Mouse (Mus musculus): ENCODE results near the gene Rhbdl3. TPM values are rescaled to one million over a fixed set of nuclear protein-coding genes. Genes with fewer than 3 reads are reported as not detected.
A peak's percentile ranks its signal among the peaks of the same experiment; 100 is the strongest.
"Not testable (repeated sequence)": the region's sequence is repeated elsewhere in the genome, so short reads cannot be mapped to it uniquely, and the experiment has no call there.

Rhbdl3 gene
- total RNA-seq, 1 experiment from 2014 or later = 3.8 TPM

DNA sequence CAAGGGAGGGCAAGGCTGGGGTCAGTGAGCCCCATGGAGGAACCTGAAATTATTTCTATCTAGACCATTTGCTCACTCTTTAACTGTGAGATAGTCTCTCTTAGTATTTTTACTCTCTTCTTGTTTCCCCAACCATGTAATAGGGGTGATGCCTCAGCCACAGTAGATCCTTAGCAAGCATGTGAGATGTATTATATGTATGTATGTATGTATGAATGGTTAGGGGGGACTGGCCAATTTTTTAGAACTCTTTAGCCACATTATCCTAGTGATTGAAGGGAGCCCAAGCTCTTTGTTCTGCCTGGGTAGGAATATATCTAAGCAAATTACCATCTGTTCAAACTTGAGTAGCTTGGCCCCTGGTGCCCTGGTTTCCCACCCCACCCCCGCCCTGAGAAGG is 12.8 kb downstream of the Rhbdl3 start:
- no peak for DNase-seq

GRCm38 (mm10) chr11:80313944-80314343 is 13.2 kb downstream of the Rhbdl3 start:
- DNase-seq = no peak

DNA sequence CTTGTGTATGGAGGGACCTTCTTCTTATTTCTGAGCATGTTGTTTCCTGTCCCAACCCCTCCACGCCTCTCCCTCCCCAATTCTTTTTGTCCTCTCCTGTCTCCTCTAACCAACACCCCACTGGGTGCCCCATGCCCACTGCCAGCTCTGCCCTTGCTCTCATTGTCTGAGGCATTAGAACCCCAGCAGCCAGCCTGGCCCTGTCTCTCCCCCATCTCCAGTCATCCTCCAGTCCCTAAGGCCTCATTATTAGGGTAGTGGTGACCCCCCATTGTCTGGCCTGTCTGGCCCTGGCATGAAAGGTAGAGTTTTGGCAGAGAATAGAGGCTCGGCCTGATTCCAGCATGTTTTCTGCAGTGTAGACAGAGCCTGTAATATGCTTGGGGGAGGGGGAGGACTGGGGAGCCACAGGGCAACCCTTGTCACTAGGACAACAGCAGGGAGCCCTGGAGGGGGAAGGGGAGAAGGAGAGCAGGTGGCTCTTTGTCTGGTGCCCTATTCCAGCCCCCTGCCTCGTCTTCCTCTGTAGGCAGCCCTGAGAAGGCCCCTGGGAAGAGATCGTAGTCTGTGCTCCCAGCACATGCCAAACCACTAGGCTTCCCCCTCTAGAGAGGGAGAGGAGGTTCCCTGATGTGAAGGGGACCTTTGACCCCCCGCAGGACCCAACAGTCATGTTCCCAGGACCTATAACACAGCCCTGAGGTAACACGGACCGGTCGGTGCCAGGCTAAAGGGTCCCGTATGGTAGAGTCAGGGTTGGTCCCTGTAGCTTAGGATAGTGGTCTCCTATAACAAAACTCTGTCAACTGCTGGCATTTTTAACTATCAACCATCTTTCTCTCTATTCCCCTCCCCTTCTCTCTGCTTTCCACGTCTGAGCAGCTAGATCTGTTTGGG is 15.3 kb downstream of the Rhbdl3 start:
- no peak for DNase-seq

DNA sequence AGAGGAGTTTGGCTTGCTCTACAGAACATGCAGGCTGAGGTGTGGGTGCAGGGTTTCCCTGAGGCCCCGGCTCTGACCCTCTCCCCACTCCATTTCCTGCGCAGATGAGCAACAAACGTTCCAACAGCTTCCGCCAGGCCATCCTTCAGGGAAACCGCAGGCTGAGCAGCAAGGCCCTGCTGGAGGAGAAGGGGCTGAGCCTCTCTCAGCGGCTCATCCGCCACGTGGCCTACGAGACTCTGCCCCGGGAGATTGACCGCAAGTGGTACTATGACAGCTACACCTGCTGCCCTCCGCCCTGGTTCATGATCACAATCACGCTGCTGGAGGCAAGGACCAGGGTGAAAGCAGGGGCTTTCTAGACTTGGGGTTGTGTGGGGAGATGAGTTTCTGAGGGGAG is 22.5 kb downstream of the Rhbdl3 start:
- no peak for DNase-seq

DNA sequence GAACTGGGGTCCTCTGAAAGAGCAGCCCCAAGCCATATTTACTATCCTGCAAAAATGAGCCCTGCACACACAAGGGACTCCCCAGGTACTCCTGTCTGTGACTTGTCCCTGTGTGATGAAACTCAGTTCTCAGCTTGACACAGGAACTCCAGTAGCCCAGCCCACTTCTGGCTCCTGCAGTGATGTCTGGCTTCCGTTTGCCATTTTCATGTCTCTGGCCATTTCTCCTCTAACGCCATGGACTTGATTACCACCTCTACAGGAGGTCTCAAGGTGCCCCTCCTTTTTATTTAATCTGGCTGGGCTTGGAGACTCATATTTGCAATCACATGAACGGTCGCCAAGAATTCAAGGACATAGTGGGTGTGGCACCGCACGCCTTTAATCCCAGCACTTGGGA is 23.9 kb downstream of the Rhbdl3 start:
- DNase-seq = no peak

- DNase-seq = no peak
Observed at GRCm38 (mm10) chr11:80332709-80333400, 32.1 kb downstream of the Rhbdl3 start.

GRCm38 (mm10) chr11:80335609-80336350 is 35.1 kb downstream of the Rhbdl3 start:
- DNase-seq = peak; percentile 36

GRCm38 (mm10) chr11:80336351-80336730 is 35.6 kb downstream of the Rhbdl3 start:
- DNase-seq = peak; percentile 34

GRCm38 (mm10) chr11:80342482-80342881 is 41.8 kb downstream of the Rhbdl3 start:
- DNase-seq = no peak

GRCm38 (mm10) chr11:80351832-80352430 is 51.2 kb downstream of the Rhbdl3 start:
- DNase-seq = peak; percentile 88

DNA sequence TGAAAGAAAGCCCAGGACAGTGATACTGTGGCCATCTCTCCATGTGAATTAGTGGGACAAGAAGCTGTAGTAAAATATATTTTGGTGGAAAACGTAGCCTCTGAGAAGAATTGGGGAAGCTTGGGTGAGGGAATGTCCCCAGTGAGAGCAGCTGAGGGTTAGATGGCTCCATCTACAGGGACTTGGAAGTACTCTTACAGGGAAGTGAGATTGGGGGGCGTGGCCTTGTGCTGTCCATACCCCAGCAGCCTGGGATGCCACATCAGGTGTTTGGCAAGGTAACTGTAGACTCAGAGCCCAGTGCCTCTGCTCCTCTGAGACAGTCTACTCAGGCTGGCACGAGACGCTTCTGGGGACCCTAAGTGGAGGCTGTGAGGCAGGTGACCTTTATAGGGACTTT is 54.1 kb downstream of the Rhbdl3 start:
- DNase-seq = no peak

DNA sequence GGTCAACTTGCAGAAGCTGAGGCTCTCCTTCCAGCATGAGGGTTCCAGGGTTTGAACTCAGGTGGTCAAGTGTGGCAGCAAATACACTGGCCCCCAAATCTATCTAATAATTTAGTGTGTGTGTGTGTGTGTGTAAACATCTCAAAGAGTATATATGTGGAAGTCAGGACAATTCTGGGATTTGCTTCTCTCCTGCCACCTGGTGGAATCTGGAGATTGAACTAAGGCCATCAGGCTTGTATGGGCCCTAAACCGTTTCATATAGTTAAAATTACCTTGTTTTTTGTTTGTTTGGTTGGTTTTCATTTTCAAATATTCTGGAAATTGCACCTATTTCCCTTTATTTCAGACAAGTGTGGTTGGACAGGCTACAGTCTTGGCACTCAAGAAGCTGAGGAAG is 68.2 kb downstream of the Rhbdl3 start:
- DNase-seq = no peak

- no peak for DNase-seq
Observed at GRCm38 (mm10) chr11:80376651-80377050, 75.9 kb downstream of the Rhbdl3 start.

DNA sequence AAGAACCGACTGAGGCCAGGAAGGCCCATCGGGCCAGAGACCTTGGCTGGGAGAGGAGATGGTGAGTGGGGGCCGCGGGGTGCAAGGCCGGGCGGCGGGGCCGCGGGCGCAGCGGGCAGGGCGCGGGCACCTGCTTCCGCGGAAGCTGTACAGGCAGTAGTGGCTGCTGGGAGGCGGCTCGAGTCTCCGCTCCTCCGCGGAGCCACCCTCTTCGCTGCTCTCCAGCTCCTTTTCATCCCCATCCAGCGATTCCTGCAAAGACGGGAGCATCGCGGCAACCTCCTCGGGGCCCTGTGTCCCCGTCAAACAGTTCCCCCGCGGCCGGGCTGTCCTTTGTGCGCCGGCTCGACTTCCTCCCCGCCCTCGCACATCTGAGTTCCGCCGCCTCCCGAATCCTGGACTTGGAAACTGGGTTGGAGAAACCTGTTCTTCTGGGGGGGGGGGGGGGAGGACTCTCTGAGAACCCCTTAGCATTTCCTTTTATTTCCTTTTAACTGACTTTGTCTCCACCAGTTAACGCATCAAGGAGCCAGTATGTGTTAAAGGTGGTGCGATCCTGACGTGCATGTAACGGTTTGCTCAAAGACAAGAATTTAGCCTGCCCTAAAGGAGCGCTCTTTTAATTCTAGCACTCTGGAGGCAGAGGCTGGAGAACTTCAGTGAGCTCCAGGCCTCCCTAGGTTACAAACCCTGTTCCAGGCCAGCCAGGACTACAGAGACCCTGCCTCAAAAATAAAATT is 77.2 kb downstream of the Rhbdl3 start, which contains the start of gene 5730455P16Rik:
5730455P16Rik (minus strand) TSS at position 323 of the 740 bp plus-strand sequence.
- peak; percentile 86 for DNase-seq

DNA sequence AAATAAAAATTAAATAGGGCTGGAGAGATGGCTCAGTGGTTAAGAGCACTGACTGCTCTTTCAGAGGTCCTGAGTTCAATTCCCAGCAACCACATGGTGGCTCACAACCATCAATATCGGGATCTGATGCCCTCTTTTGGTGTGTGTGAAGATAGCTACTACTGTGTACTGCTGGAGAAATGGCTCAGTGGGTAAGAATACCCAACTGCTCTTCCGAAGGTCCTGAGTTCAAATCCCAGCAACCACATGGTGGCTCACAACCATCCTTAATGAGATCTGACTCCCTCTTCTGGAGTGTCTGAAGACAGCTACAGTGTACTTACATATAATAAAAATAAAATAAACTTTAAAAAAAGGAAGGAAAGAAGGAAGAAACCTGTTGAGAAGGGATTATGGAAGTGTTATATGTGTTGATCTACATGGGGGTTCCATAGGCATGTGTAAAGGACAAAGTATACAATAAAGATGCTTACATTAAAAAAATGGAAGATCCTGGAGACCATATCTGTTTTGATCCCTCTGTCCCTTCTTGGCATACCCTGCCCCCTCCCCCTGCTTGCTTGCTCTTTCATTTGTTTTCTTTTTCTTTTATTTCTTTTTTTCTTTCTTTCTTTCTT is 77.8 kb downstream of the Rhbdl3 start:
- not testable (repeated sequence) for DNase-seq

GRCm38 (mm10) chr11:80379184-80379583 is 78.5 kb downstream of the Rhbdl3 start:
- DNase-seq = not testable (repeated sequence)

DNA sequence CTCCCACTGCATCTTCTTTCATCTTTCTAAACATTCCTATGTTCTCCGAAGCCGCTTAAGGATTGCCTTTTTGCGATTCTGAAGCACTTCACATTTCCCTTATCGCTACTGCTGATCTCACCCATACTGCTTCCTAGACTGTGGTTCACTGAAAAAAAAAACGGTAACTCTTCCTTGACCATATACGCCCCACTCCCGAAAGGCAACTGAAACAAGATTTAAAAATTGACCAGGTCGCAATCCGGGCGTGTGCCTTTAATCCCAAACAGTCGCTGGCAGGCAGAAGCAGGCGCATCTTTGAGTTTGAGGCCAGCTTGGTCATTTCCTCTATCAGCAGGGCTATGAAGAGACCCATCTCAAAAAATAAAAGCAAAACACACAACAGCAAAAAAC is 81.9 kb downstream of the Rhbdl3 start:
- DNase-seq = peak; percentile 11

DNA sequence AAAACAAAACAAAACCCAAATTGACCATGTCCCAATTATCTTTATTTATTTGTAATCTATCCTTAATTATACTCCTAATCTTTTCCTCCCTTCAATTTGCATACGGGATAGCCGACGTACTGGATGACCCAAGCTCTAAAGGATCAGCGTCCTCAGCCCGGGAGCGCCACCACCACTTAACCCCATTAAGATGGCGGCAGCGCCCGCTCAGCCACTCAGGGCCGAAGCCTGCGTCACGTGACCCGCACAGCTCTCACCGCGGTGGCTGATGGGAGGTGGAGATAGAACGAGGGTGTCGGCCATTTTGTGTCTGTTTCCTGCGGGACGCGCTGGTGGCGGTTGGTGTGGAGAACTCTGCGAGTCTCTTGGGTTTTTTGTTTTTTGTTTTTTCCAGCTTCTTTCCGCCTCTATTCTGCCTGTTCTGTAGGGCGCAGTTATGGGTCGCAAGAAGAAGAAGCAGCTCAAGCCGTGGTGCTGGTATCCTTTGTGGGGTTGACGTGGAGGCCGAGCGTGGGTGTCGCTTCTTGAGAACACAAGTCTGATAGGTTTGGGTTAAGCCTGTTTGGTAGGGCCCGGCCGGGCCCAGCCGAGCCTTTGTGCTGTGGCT is 82.4 kb downstream of the Rhbdl3 start, which contains the start of gene Zfp207:
Zfp207 (plus strand) TSS at position 261 of the 607 bp plus-strand sequence.
- peak; percentile 98 for DNase-seq

- DNase-seq = no peak
Observed at GRCm38 (mm10) chr11:80383626-80384046, 82.9 kb downstream of the Rhbdl3 start.

GRCm38 (mm10) chr11:80384461-80384860 is 83.7 kb downstream of the Rhbdl3 start:
- no peak for DNase-seq
